Comparison of ENCODE assay signal across 9 mouse cellular contexts in the genomic region with DNA sequence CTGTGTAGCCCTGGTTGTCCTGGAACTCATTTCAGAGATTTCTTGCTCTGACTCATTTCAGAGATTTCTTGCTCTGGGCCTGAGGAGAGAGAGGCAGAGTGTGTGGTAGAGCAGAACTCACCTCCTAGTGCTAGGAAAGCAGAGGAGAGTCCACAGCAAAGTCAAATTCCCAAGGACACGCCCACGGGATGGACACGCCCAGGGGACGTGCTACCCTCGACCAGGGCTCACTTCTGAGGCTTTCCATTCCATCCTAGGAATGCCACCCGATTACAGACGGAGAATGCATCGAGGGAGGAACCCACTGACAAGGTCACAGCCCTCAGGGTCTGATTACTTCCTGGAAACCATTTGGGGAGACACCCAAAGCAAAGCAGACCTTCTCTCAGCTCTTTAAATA. TPM values are rescaled to one million over a fixed set of nuclear protein-coding genes. Genes with fewer than 3 reads are reported as not detected.
DNase-seq lines count a peak whose midpoint lies in the region; ATAC-seq lines count a peak whose summit lies in the region.
"Had no signal": no experiment of that assay in that cellular context is flagged by ENCODE, and none has a peak within 500 bp of the region (broad histone marks: within the 10 kb centered on the region; RNA-seq: fewer than 3 reads in every experiment).

No protein-coding gene starts in this region.

- peak overlapping the region; percentile 62; the same call in 1 of the 2 replicates for H3K27ac ChIP-seq in heart, embryonic 10.5 days
- H3K27ac ChIP-seq in liver, embryonic 12.5 days: no peak overlapping the region
- H3K27ac ChIP-seq: forebrain, embryonic 13.5 days had no signal

- peaks cover 25% of the 10 kb centered on the region for H3K4me1 ChIP-seq in heart, embryonic 10.5 days
- H3K4me1 ChIP-seq in liver, embryonic 12.5 days: no peaks in the 10 kb centered on the region
- H3K4me1 ChIP-seq: forebrain, embryonic 13.5 days had no signal

- no peak overlapping the region for H3K4me3 ChIP-seq in heart, embryonic 10.5 days
- H3K4me3 ChIP-seq in liver, embryonic 12.5 days: no peak overlapping the region
- H3K4me3 ChIP-seq: forebrain, embryonic 13.5 days had no signal

- H3K27me3 ChIP-seq in heart, embryonic 10.5 days (ENCODE audit: insufficient read depth, poor library complexity, severe bottlenecking): no peaks in the 10 kb centered on the region
- no peaks in the 10 kb centered on the region for H3K27me3 ChIP-seq in liver, embryonic 12.5 days (replicated peaks)
- H3K27me3 ChIP-seq: forebrain, embryonic 13.5 days had no signal

- H3K9ac ChIP-seq in liver, embryonic 12.5 days: no peak overlapping the region
- H3K9ac ChIP-seq: forebrain, embryonic 13.5 days had no signal

- H3K4me2 ChIP-seq in liver, embryonic 12.5 days: no peak overlapping the region
- H3K4me2 ChIP-seq: forebrain, embryonic 13.5 days had no signal

- H3K9me3 ChIP-seq in heart, embryonic 10.5 days: no peaks in the 10 kb centered on the region
- no peaks in the 10 kb centered on the region for H3K9me3 ChIP-seq in liver, embryonic 12.5 days (replicated peaks)
- H3K9me3 ChIP-seq: forebrain, embryonic 13.5 days had no signal

- DNase-seq in ES-CJ7 (ENCODE audit: low read depth, low spot score) (peak; percentile 97), adipocyte (ENCODE audit: low spot score) (peak; percentile 13)
- peak; percentile 82 for DNase-seq in heart, embryonic 10.5 days (ENCODE audit: low spot score)
- DNase-seq in kidney, postnatal 25 days: peak; percentile 58 to 69
- no peak for DNase-seq in spleen, postnatal 4 days (ENCODE audit: low spot score in 2 of 2)
- DNase-seq in cerebellum, adult 11 months: no peak

- no peaks in the 10 kb centered on the region for H3K36me3 ChIP-seq in heart, embryonic 10.5 days
- no peaks in the 10 kb centered on the region for H3K36me3 ChIP-seq in liver, embryonic 12.5 days

- WGBS in heart, embryonic 10.5 days: 4% methylated on average over 8 of the region's 8 CpGs
- 13% methylated on average over 8 of the region's 8 CpGs for WGBS in liver, embryonic 12.5 days (ENCODE audit: insufficient replicate concordance)

- ATAC-seq in liver, embryonic 12.5 days: no peak
- ATAC-seq: forebrain, embryonic 13.5 days; midbrain, embryonic 16.5 days had no signal

RNA-seq across cellular contexts. Expression of a gene that starts 39.9 kb away (rescaled TPM):
- 5.8 and 6.0 TPM in 2 replicates for polyA plus RNA-seq in heart, embryonic 10.5 days (2016; fragmentation: Nextera tagmentation; extraction: Ambion mirVana)
- 1.3 and 1.9 TPM in 2 replicates for polyA plus RNA-seq in liver, embryonic 12.5 days (2016; fragmentation: Nextera tagmentation; extraction: Ambion mirVana)

Comparison
In these comparisons a context has a peak if more than half of its experiments do, and no peak if none do; other contexts are left out.
1. DNase-seq: peak in ES-CJ7 (single experiment), adipocyte (single experiment), heart, embryonic 10.5 days (single experiment) and kidney, postnatal 25 days (2 of 2); none in spleen, postnatal 4 days (0 of 2) and cerebellum, adult 11 months (single experiment).